Mouse (Mus musculus): ENCODE data around the gene Ercc4.

The Ercc4 gene

GRCm38 (mm10) chr16:13147810-13148555 is 38.5 kb downstream of the Ercc4 start:
- DNase-seq (ENCODE audit: low read depth in 1 of 2, low spot score in 2 of 2) = no peak

- no peak for DNase-seq (ENCODE audit: low read depth in 1 of 2, low spot score in 2 of 2)
These were observed 40.5 kb downstream of the Ercc4 start for GRCm38 (mm10) chr16:13149950-13150349.

GRCm38 (mm10) chr16:13150790-13151189 is 41.3 kb downstream of the Ercc4 start:
- DNase-seq (ENCODE audit: low read depth in 1 of 2, low spot score in 2 of 2) = no peak

GRCm38 (mm10) chr16:13152475-13152874 is 43.0 kb downstream of the Ercc4 start:
- DNase-seq (ENCODE audit: low read depth in 1 of 2, low spot score in 2 of 2) = no peak

- DNase-seq (ENCODE audit: low read depth in 1 of 2, low spot score in 2 of 2) = no peak
These were observed 43.7 kb downstream of the Ercc4 start for GRCm38 (mm10) chr16:13153215-13153614.

GRCm38 (mm10) chr16:13154352-13154751 is 44.9 kb downstream of the Ercc4 start:
- DNase-seq (ENCODE audit: low read depth in 1 of 2, low spot score in 2 of 2) = no peak

- DNase-seq (ENCODE audit: low read depth in 1 of 2, low spot score in 2 of 2) = no peak
These were observed 47.8 kb downstream of the Ercc4 start for GRCm38 (mm10) chr16:13157314-13157713.

GRCm38 (mm10) chr16:13158153-13158670 is 48.7 kb downstream of the Ercc4 start:
- DNase-seq (ENCODE audit: low read depth in 1 of 2, low spot score in 2 of 2) = no peak

GRCm38 (mm10) chr16:13158906-13159889 is 49.7 kb downstream of the Ercc4 start:
- no peak for DNase-seq (ENCODE audit: low read depth in 1 of 2, low spot score in 2 of 2)

GRCm38 (mm10) chr16:13159927-13160644 is 50.6 kb downstream of the Ercc4 start:
- DNase-seq (ENCODE audit: low read depth in 1 of 2, low spot score in 2 of 2) = peak; percentile 58 to 74

- DNase-seq (ENCODE audit: low read depth in 1 of 2, low spot score in 2 of 2) = no peak
These were observed 52.0 kb downstream of the Ercc4 start for GRCm38 (mm10) chr16:13161516-13161915.

- no peak for DNase-seq (ENCODE audit: low read depth in 1 of 2, low spot score in 2 of 2)
These were observed 58.2 kb downstream of the Ercc4 start for GRCm38 (mm10) chr16:13167731-13168130.

- no peak for DNase-seq (ENCODE audit: low read depth in 1 of 2, low spot score in 2 of 2)
These were observed 63.7 kb downstream of the Ercc4 start for GRCm38 (mm10) chr16:13173055-13173742.

GRCm38 (mm10) chr16:13182526-13182925 is 73.0 kb downstream of the Ercc4 start:
- DNase-seq (ENCODE audit: low read depth in 1 of 2, low spot score in 2 of 2) = no peak

- DNase-seq (ENCODE audit: low read depth in 1 of 2, low spot score in 2 of 2) = no peak
These were observed 73.8 kb downstream of the Ercc4 start for GRCm38 (mm10) chr16:13183182-13183742.

GRCm38 (mm10) chr16:13184381-13184780 is 74.9 kb downstream of the Ercc4 start:
- no peak for DNase-seq (ENCODE audit: low read depth in 1 of 2, low spot score in 2 of 2)

GRCm38 (mm10) chr16:13189430-13190107 is 80.1 kb downstream of the Ercc4 start:
- DNase-seq (ENCODE audit: low read depth in 1 of 2, low spot score in 2 of 2) = no peak

- DNase-seq (ENCODE audit: low read depth in 1 of 2, low spot score in 2 of 2) = no peak
These were observed 81.0 kb downstream of the Ercc4 start for GRCm38 (mm10) chr16:13190471-13190870.

- DNase-seq (ENCODE audit: low read depth in 1 of 2, low spot score in 2 of 2) = no peak
These were observed 81.7 kb downstream of the Ercc4 start for GRCm38 (mm10) chr16:13191166-13191565.

GRCm38 (mm10) chr16:13193663-13194071 is 84.2 kb downstream of the Ercc4 start:
- no peak for DNase-seq (ENCODE audit: low read depth in 1 of 2, low spot score in 2 of 2)

All from monocyte, adult 2 months (primary cell).